ENCODE assay signal across 8 mouse cellular contexts in the genomic region with DNA sequence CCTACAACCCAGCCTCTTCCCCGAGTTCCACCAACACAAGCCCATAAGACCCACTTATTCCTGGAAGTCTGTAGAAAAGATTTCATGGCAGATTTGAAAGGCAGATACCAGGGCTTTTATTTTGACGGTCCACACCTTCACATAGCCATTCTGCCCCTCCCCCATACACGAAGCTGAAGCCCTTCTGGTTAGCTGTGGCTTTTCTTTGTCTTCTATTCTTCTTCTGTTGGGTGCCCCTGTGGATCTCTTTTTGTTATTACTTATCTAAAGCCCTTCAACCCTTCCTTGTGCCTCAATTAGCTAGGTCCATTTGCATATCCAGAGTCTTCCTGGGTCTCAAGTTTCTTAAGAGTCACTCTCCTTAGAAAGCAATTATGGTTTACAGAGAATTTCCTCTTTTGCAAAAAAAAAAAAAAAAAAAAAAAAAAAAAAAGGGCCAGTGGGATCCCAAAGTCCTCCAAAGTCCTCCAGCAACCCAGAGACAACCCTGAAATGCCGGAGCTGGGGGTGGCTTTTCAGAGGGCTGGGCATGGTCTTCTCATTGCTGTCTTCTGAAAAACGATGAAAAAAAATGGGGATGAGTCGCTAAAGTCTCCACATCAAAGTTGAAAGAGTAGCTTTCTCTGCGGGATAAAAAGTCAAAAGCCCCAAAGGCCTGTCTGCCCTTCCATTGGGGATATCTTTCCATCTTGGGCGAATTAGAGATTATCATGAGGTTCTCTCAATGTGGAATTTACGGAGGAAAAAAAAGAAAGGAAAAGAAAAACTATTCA.
DNase-seq lines count a peak whose midpoint lies in the region; ATAC-seq and TF ChIP-seq lines count a peak whose summit lies in the region.

No protein-coding gene starts in this region.

- H3K27ac ChIP-seq in liver, adult 2 months (replicated peaks; ENCODE audit: insufficient read depth, low read depth, low read length) = no peak overlapping the region
- no peak overlapping the region; the same call in 1 of the 2 replicates for H3K27ac ChIP-seq in embryonic facial prominence, embryonic 10.5 days (replicated peaks)
- no peak overlapping the region for H3K27ac ChIP-seq in limb, embryonic 11.5 days (replicated peaks; ENCODE audit: low read depth, low read length)

- no peaks in the 10 kb centered on the region for H3K9me3 ChIP-seq in embryonic facial prominence, embryonic 10.5 days
- H3K9me3 ChIP-seq in limb, embryonic 11.5 days (ENCODE audit: control insufficient read depth, low read length) = no peaks in the 10 kb centered on the region

- no peak for DNase-seq in liver, adult 2 months (ENCODE audit: extremely low read depth, low read depth, low spot score)
- no peak for DNase-seq in liver
- peak; percentile 41 for DNase-seq in embryonic facial prominence, embryonic 10.5 days (ENCODE audit: low spot score)
- no peak for DNase-seq in limb, embryonic 11.5 days (ENCODE audit: low spot score)
- peak; percentile 67 for DNase-seq in retina, postnatal 1 day
- no peak for DNase-seq in adrenal gland, postnatal 4 days (ENCODE audit: low spot score in 2 of 2)
- no peak for DNase-seq in left cerebral cortex, postnatal 25 days (ENCODE audit: low spot score in 2 of 2)

- H3K4me3 ChIP-seq in liver, adult 2 months (ENCODE audit: insufficient read depth, low read depth, low read length) = peak overlapping the region; percentile 28
- H3K4me3 ChIP-seq in embryonic facial prominence, embryonic 10.5 days = peak overlapping the region; percentile 46
- H3K4me3 ChIP-seq in limb, embryonic 11.5 days (ENCODE audit: low read depth, low read length) = no peak overlapping the region

- H3K9ac ChIP-seq in liver, adult 2 months (ENCODE audit: low read depth, low read length) = no peak overlapping the region
- no peak overlapping the region for H3K9ac ChIP-seq in limb, embryonic 11.5 days (ENCODE audit: low read length)

- peaks cover 4% of the 10 kb centered on the region; the same call in 1 of the 2 replicates for H3K4me1 ChIP-seq in liver, adult 2 months (ENCODE audit: control insufficient read depth, insufficient read depth, low read length)
- H3K4me1 ChIP-seq in embryonic facial prominence, embryonic 10.5 days = peaks cover 36% of the 10 kb centered on the region
- no peaks in the 10 kb centered on the region for H3K4me1 ChIP-seq in limb, embryonic 11.5 days (ENCODE audit: control insufficient read depth, insufficient read depth, low read length)

- H3K79me2 ChIP-seq in liver, adult 2 months (ENCODE audit: control insufficient read depth, insufficient read depth, low read length) = no peaks in the 10 kb centered on the region

- no peak for TF ChIP-seq CTCF in liver, adult 2 months (IDR thresholded peaks at IDR 0.05; ENCODE audit: low read depth, low read length)

- H3K27me3 ChIP-seq in liver, adult 2 months (ENCODE audit: control insufficient read depth, insufficient read depth, low read length) = no peaks in the 10 kb centered on the region
- peaks cover 37% of the 10 kb centered on the region for H3K27me3 ChIP-seq in embryonic facial prominence, embryonic 10.5 days (replicated peaks; ENCODE audit: low read depth, poor library complexity, severe bottlenecking)
- H3K27me3 ChIP-seq in limb, embryonic 11.5 days (ENCODE audit: control insufficient read depth, insufficient read depth, low read length) = no peaks in the 10 kb centered on the region

- no peak for ATAC-seq in limb, embryonic 11.5 days (ENCODE audit: insufficient number of reproducible peaks, low FRiP score, low TSS enrichment, low read depth)
- no peak for ATAC-seq in megakaryocyte progenitor cell, adult 5-6 weeks (replicated peaks; ENCODE audit: poor library complexity)

- WGBS in liver, adult 2 months = 24% methylated on average over 9 of the region's 9 CpGs
- 3% methylated on average over 9 of the region's 9 CpGs for WGBS in embryonic facial prominence, embryonic 10.5 days
- WGBS in limb, embryonic 11.5 days = 6% methylated on average over 9 of the region's 9 CpGs

- intact Hi-C loops in left cerebral cortex, postnatal 25 days (cut with DNase I) = no loop called here

- TF ChIP-seq POLR2A in liver, adult 2 months (IDR thresholded peaks at IDR 0.05; ENCODE audit: extremely low read depth, insufficient read depth, low read length) = no peak

- H3K4me2 ChIP-seq in limb, embryonic 11.5 days (ENCODE audit: low read depth, severe bottlenecking) = peak overlapping the region; percentile 41

- H3K36me3 ChIP-seq in liver, adult 2 months (ENCODE audit: control insufficient read depth, insufficient read depth, low read length) = no peaks in the 10 kb centered on the region
- no peaks in the 10 kb centered on the region for H3K36me3 ChIP-seq in embryonic facial prominence, embryonic 10.5 days (replicated peaks)
- H3K36me3 ChIP-seq in limb, embryonic 11.5 days (ENCODE audit: control insufficient read depth, insufficient read depth, low read length) = no peaks in the 10 kb centered on the region

Comparison
In these comparisons a context has a peak if more than half of its experiments do, and no peak if none do; other contexts are left out.
1. DNase-seq: peak in embryonic facial prominence, embryonic 10.5 days (single experiment) and retina, postnatal 1 day (single experiment); none in liver, adult 2 months (single experiment), liver (single experiment), limb, embryonic 11.5 days (single experiment), adrenal gland, postnatal 4 days (0 of 2) and left cerebral cortex, postnatal 25 days (0 of 2).